Mouse (Mus musculus) embryonic facial prominence, embryonic 13.5 days (tissue): ENCODE data around the gene Olfr1040. TPM values are rescaled to one million over a fixed set of nuclear protein-coding genes. Genes with fewer than 3 reads are reported as not detected.
"Not testable (repeated sequence)": the region's sequence is repeated elsewhere in the genome, so short reads cannot be mapped to it uniquely, and the experiment has no call there.

Source experiments
- ATAC-seq: fragments of 200-750 bp; cut with Nextera tagmentation; 2 replicates; pipeline ENCODE4 v1.8.0; 2017; ENCODE audit warnings: low read depth; ENCODE audit not compliant: insufficient number of reproducible peaks, insufficient read depth, low FRiP score, low TSS enrichment
- H3K27ac ChIP-seq: fragments of 300-500 bp; sonication (generic); 2 replicates; pipeline ENCODE4 v1.5.1; 2015; ENCODE audit warnings: moderate library complexity, mild to moderate bottlenecking, inconsistent platforms
- H3K27me3 ChIP-seq: fragments of 300-500 bp; sonication (generic); 2 replicates; pipeline ENCODE4 v1.6.1; 2015; ENCODE audit warnings: mild to moderate bottlenecking, inconsistent platforms
- H3K36me3 ChIP-seq: fragments of 300-500 bp; sonication (generic); 2 replicates; pipeline ENCODE4 v1.6.1; 2015; ENCODE audit warnings: mild to moderate bottlenecking, inconsistent platforms
- H3K4me1 ChIP-seq: fragments of 300-500 bp; sonication (generic); 2 replicates; pipeline ENCODE4 v1.6.1; 2015; ENCODE audit warnings: inconsistent platforms
- H3K4me2 ChIP-seq: fragments of 300-500 bp; sonication (generic); 2 replicates; pipeline ENCODE4 v1.6.1; 2015; ENCODE audit warnings: moderate library complexity, mild to moderate bottlenecking, inconsistent platforms
- H3K4me3 ChIP-seq: fragments of 300-500 bp; sonication (generic); 2 replicates; pipeline ENCODE4 v1.5.1; 2015; ENCODE audit warnings: mild to moderate bottlenecking, inconsistent platforms
- H3K9ac ChIP-seq: fragments of 300-500 bp; sonication (generic); 2 replicates; pipeline ENCODE4 v1.6.1; 2015; ENCODE audit warnings: mild to moderate bottlenecking, inconsistent platforms
- H3K9me3 ChIP-seq: fragments of 300-500 bp; sonication (generic); 2 replicates; pipeline ENCODE4 v1.6.1; 2016; ENCODE audit warnings: inconsistent platforms
- WGBS: fragments of 180-500 bp; shearing (Covaris S2); methylation state at CpG from one replicate; pipeline ENCODE4 v1.1.7; 2015; ENCODE audit warnings: mixed read lengths; 5-methylcytosine and 5-hydroxymethylcytosine counted together
- polyA plus RNA-seq: library from polyadenylated mRNA; unstranded; fragments of >200 nt; fragmentation: Nextera tagmentation; extraction: Ambion mirVana; gene quantifications from 2 replicates; pipeline ENCODE4 v1.2.1, GENCODE M21; 2015

The Olfr1040 gene
- not detected in 2 replicates for polyA plus RNA-seq

- Histone ChIP-seq H3K4me1 (no peaks in the 10 kb centered on the region), H3K4me3 (no peak within 1 kb of the TSS), H3K4me2 (no peak within 1 kb of the TSS), H3K9ac (no peak within 1 kb of the TSS), H3K27me3 (no peaks in the 10 kb centered on the region), H3K36me3 (no peaks in the 10 kb centered on the region), H3K9me3 (no peaks in the 10 kb centered on the region), H3K27ac (no peak within 1 kb of the TSS)
- no peak for ATAC-seq
- 80% methylated on average over 1 of the region's 1 CpGs for WGBS
These were observed at the start of gene Olfr1040 for GRCm38 (mm10) chr2:86146632-86147031. TSS of gene Olfr1040 (minus strand) at chr2:86146732.

GRCm38 (mm10) chr2:86195863-86196262 is 49.3 kb upstream of the Olfr1040 start:
- Histone ChIP-seq H3K36me3 (no peaks in the 10 kb centered on the region), H3K27me3 (no peaks in the 10 kb centered on the region), H3K9me3 (no peaks in the 10 kb centered on the region), H3K4me1 (no peaks in the 10 kb centered on the region), H3K9ac (no peak overlapping the region), H3K4me3 (no peak overlapping the region), H3K4me2 (no peak overlapping the region), H3K27ac (no peak overlapping the region)
- ATAC-seq, result no peak
- 41% methylated on average over 1 of the region's 1 CpGs for WGBS

- Histone ChIP-seq H3K9ac (no peak within 1 kb of the TSS), H3K36me3 (no peaks in the 10 kb centered on the region), H3K4me3 (no peak within 1 kb of the TSS), H3K4me1 (no peaks in the 10 kb centered on the region), H3K9me3 (no peaks in the 10 kb centered on the region), H3K27me3 (no peaks in the 10 kb centered on the region), H3K27ac (no peak within 1 kb of the TSS), H3K4me2 (no peak within 1 kb of the TSS)
- ATAC-seq, result no peak
These were observed 39.1 kb upstream of the Olfr1040 start, which contains the start of gene Olfr52 for GRCm38 (mm10) chr2:86185583-86185982. TSS of gene Olfr52 (minus strand) at chr2:86185683.

GRCm38 (mm10) chr2:86179950-86180349 is 33.4 kb upstream of the Olfr1040 start:
- no peaks in the 10 kb centered on the region for H3K36me3 ChIP-seq
- ATAC-seq, result no peak
- H3K27ac ChIP-seq, result no peak overlapping the region
- H3K9me3 ChIP-seq, result no peaks in the 10 kb centered on the region
- no peaks in the 10 kb centered on the region for H3K27me3 ChIP-seq
- H3K4me1 ChIP-seq, result no peaks in the 10 kb centered on the region
- 72% methylated on average over 3 of the region's 3 CpGs for WGBS
- H3K4me3 ChIP-seq, result no peak overlapping the region
- no peak overlapping the region for H3K9ac ChIP-seq
- no peak overlapping the region for H3K4me2 ChIP-seq

- no peaks in the 10 kb centered on the region for H3K36me3 ChIP-seq
- ATAC-seq, result no peak
These were observed 31.2 kb upstream of the Olfr1040 start, which contains the start of gene Olfr1044 for GRCm38 (mm10) chr2:86177720-86178119. TSS of gene Olfr1044 (minus strand) at chr2:86177820.

GRCm38 (mm10) chr2:86175422-86175821 is 28.9 kb upstream of the Olfr1040 start:
- not testable (repeated sequence) for H3K4me2 ChIP-seq, ATAC-seq, H3K4me1 ChIP-seq, H3K36me3 ChIP-seq, H3K9me3 ChIP-seq, H3K4me3 ChIP-seq, H3K27me3 ChIP-seq, H3K27ac ChIP-seq, H3K9ac ChIP-seq
- WGBS, result 72% methylated on average over 7 of the region's 7 CpGs

More at GRCm38 (mm10) chr2:86177720-86178119, 31.2 kb upstream of the Olfr1040 start, which contains the start of gene Olfr1044:
- Histone ChIP-seq H3K4me3 (no peak within 1 kb of the TSS), H3K27me3 (no peaks in the 10 kb centered on the region), H3K9ac (no peak within 1 kb of the TSS), H3K27ac (no peak within 1 kb of the TSS), H3K9me3 (no peaks in the 10 kb centered on the region), H3K4me2 (no peak within 1 kb of the TSS), H3K4me1 (no peaks in the 10 kb centered on the region)

GRCm38 (mm10) chr2:86167422-86167821 is 20.9 kb upstream of the Olfr1040 start, which contains the start of gene Olfr1043:
TSS of gene Olfr1043 (minus strand) at chr2:86167522.
- no peak within 1 kb of the TSS for H3K4me3 ChIP-seq
- H3K4me2 ChIP-seq, result no peak within 1 kb of the TSS
- no peaks in the 10 kb centered on the region for H3K36me3 ChIP-seq
- H3K9me3 ChIP-seq, result no peaks in the 10 kb centered on the region
- ATAC-seq, result no peak
- H3K4me1 ChIP-seq, result no peaks in the 10 kb centered on the region
- H3K27ac ChIP-seq, result no peak within 1 kb of the TSS
- H3K27me3 ChIP-seq, result no peaks in the 10 kb centered on the region
- WGBS, result 86% methylated on average over 2 of the region's 2 CpGs
- no peak within 1 kb of the TSS for H3K9ac ChIP-seq

GRCm38 (mm10) chr2:86161738-86162137 is 15.2 kb upstream of the Olfr1040 start, which contains the start of gene Olfr1042:
TSS of gene Olfr1042 (minus strand) at chr2:86161838.
- Histone ChIP-seq H3K4me1 (no peaks in the 10 kb centered on the region), H3K4me2 (no peak within 1 kb of the TSS), H3K27me3 (no peaks in the 10 kb centered on the region), H3K9me3 (no peaks in the 10 kb centered on the region), H3K27ac (no peak within 1 kb of the TSS), H3K4me3 (no peak within 1 kb of the TSS), H3K9ac (no peak within 1 kb of the TSS), H3K36me3 (no peaks in the 10 kb centered on the region)
- 92% methylated on average over 2 of the region's 2 CpGs for WGBS
- ATAC-seq, result no peak

GRCm38 (mm10) chr2:86135828-86136227 is 10.7 kb downstream of the Olfr1040 start, which contains the start of gene Olfr1039:
TSS of gene Olfr1039 (minus strand) at chr2:86135928.
- ATAC-seq, result no peak
- H3K27ac ChIP-seq, result no peak within 1 kb of the TSS

More at GRCm38 (mm10) chr2:86135828-86136227, 10.7 kb downstream of the Olfr1040 start, which contains the start of gene Olfr1039:
- Histone ChIP-seq H3K4me2 (no peak within 1 kb of the TSS), H3K9me3 (no peaks in the 10 kb centered on the region), H3K9ac (no peak within 1 kb of the TSS), H3K36me3 (no peaks in the 10 kb centered on the region), H3K4me1 (no peaks in the 10 kb centered on the region), H3K4me3 (no peak within 1 kb of the TSS), H3K27me3 (no peaks in the 10 kb centered on the region)
- 96% methylated on average over 1 of the region's 1 CpGs for WGBS

Other genes with a start within 250 kb of the Olfr1040 start
- not detected in 2 replicates for gene Olfr1024, start 241.7 kb downstream of the Olfr1040 start, polyA plus RNA-seq
- 0.22 TPM in 1 of 2 replicates, not detected in the other for gene Olfr1025-ps1, start 231.5 kb downstream of the Olfr1040 start, polyA plus RNA-seq
- not detected in 2 replicates for gene Olfr1026, start 225.2 kb downstream of the Olfr1040 start, polyA plus RNA-seq
- not detected in 2 replicates for gene Olfr1028, start 196.3 kb downstream of the Olfr1040 start, polyA plus RNA-seq
- not detected in 2 replicates for gene Olfr1029, start 172.8 kb downstream of the Olfr1040 start, polyA plus RNA-seq
- not detected in 2 replicates for gene Olfr1030, start 167.5 kb downstream of the Olfr1040 start, polyA plus RNA-seq
- not detected in 2 replicates for gene Olfr1031, start 156.4 kb downstream of the Olfr1040 start, polyA plus RNA-seq
- not detected in 2 replicates for gene Olfr1032, start 141.2 kb downstream of the Olfr1040 start, polyA plus RNA-seq
- gene Olfr1033, start 126.1 kb downstream of the Olfr1040 start, polyA plus RNA-seq, result 0.41 and 0.43 TPM in 2 replicates
- not detected in 2 replicates for gene Olfr1034, start 100.9 kb downstream of the Olfr1040 start, polyA plus RNA-seq
- gene Olfr1036, start 72.7 kb downstream of the Olfr1040 start, polyA plus RNA-seq, result 0.06 TPM in 1 of 2 replicates, not detected in the other
- gene Olfr1037, start 59.3 kb downstream of the Olfr1040 start, polyA plus RNA-seq, result not detected in 2 replicates
- 0.08 TPM in 1 of 2 replicates, not detected in the other for gene Olfr1039, start 10.8 kb downstream of the Olfr1040 start, polyA plus RNA-seq
- not detected in 2 replicates for gene Olfr1042, start 15.1 kb upstream of the Olfr1040 start, polyA plus RNA-seq
- gene Olfr1043, start 20.8 kb upstream of the Olfr1040 start, polyA plus RNA-seq, result 0.18 TPM in 1 of 2 replicates, not detected in the other
- not detected in 2 replicates for gene Olfr1044, start 31.1 kb upstream of the Olfr1040 start, polyA plus RNA-seq
- not detected in 2 replicates for gene Olfr52, start 39.0 kb upstream of the Olfr1040 start, polyA plus RNA-seq
- gene Olfr1045, start 56.3 kb upstream of the Olfr1040 start, polyA plus RNA-seq, result not detected in 2 replicates
- gene Olfr1046, start 72.6 kb upstream of the Olfr1040 start, polyA plus RNA-seq, result not detected in 2 replicates
- gene Olfr1047, start 84.7 kb upstream of the Olfr1040 start, polyA plus RNA-seq, result not detected in 2 replicates
- gene Olfr1048, start 93.6 kb upstream of the Olfr1040 start, polyA plus RNA-seq, result not detected in 2 replicates
- not detected in 2 replicates for gene Olfr1049, start 111.6 kb upstream of the Olfr1040 start, polyA plus RNA-seq
- not detected in 2 replicates for gene Olfr1051, start 132.4 kb upstream of the Olfr1040 start, polyA plus RNA-seq
- gene Olfr1052, start 145.7 kb upstream of the Olfr1040 start, polyA plus RNA-seq, result not detected in 2 replicates
- not detected in 2 replicates for gene Olfr1053, start 168.6 kb upstream of the Olfr1040 start, polyA plus RNA-seq
- not detected in 2 replicates for gene Olfr1054, start 188.7 kb upstream of the Olfr1040 start, polyA plus RNA-seq
- gene Olfr1055, start 203.6 kb upstream of the Olfr1040 start, polyA plus RNA-seq, result not detected in 2 replicates
- gene Olfr1056, start 215.7 kb upstream of the Olfr1040 start, polyA plus RNA-seq, result not detected in 2 replicates
- not detected in 2 replicates for gene Olfr1057, start 231.7 kb upstream of the Olfr1040 start, polyA plus RNA-seq
- gene Olfr1058, start 241.8 kb upstream of the Olfr1040 start, polyA plus RNA-seq, result 0.30 TPM in 1 of 2 replicates, not detected in the other